Mouse (Mus musculus) layer of hippocampus, postnatal 36 days (tissue): ENCODE results near the gene Sct. TPM values are rescaled to one million over a fixed set of nuclear protein-coding genes. Genes with fewer than 3 reads are reported as not detected.

Source experiments
- DNase-seq, 2 experiments: peaks; one replicate each; pipeline ENCODE4 v3.0.0; 2022
- total RNA-seq, 2 experiments: library from RNA; stranded (reverse); gene quantifications; 2 replicates each; pipeline ENCODE4 v1.2.3; 2021

Gene Sct
- total RNA-seq: not detected

- DNase-seq: no peak
These were observed at the start of gene Sct for GRCm38 (mm10) chr7:141278766-141279590. Sct (minus strand) TSS chr7:141279133.

GRCm38 (mm10) chr7:141328373-141328990 lies 49.5 kb upstream of the Sct start:
- DNase-seq: no peak

GRCm38 (mm10) chr7:141327469-141328372 lies 48.8 kb upstream of the Sct start, which contains the start of the genes Deaf1 and Tmem80:
Deaf1 (minus strand) TSS chr7:141327690.
Tmem80 (plus strand) TSS chr7:141327739.
- DNase-seq: peak; percentile 99

- DNase-seq: peak in 1 of 2 experiments; percentile 16
These were observed 47.9 kb upstream of the Sct start for GRCm38 (mm10) chr7:141326546-141327446.

- DNase-seq: no peak
These were observed 45.8 kb upstream of the Sct start for GRCm38 (mm10) chr7:141324686-141325085.

GRCm38 (mm10) chr7:141319446-141319845 lies 40.5 kb upstream of the Sct start:
- no peak for DNase-seq

- DNase-seq: no peak
These were observed 38.7 kb upstream of the Sct start for GRCm38 (mm10) chr7:141317619-141318132.

- DNase-seq: no peak
These were observed 37.0 kb upstream of the Sct start for GRCm38 (mm10) chr7:141315974-141316373.

- DNase-seq: no peak
These were observed 36.1 kb upstream of the Sct start for GRCm38 (mm10) chr7:141315076-141315475.

- DNase-seq: no peak
These were observed 35.5 kb upstream of the Sct start for GRCm38 (mm10) chr7:141314416-141314815.

GRCm38 (mm10) chr7:141304537-141304936 lies 25.6 kb upstream of the Sct start:
- no peak for DNase-seq

- no peak for DNase-seq
These were observed 23.9 kb upstream of the Sct start for GRCm38 (mm10) chr7:141302702-141303268.

- no peak for DNase-seq
These were observed 22.5 kb upstream of the Sct start for GRCm38 (mm10) chr7:141301386-141301785.

- DNase-seq: no peak
These were observed 20.2 kb upstream of the Sct start for GRCm38 (mm10) chr7:141299175-141299574.

GRCm38 (mm10) chr7:141297926-141298650 lies 19.2 kb upstream of the Sct start:
- no peak for DNase-seq

GRCm38 (mm10) chr7:141294479-141294878 lies 15.5 kb upstream of the Sct start:
- no peak for DNase-seq

GRCm38 (mm10) chr7:141293852-141294471 lies 15.0 kb upstream of the Sct start:
- no peak for DNase-seq

GRCm38 (mm10) chr7:141292583-141293388 lies 13.9 kb upstream of the Sct start:
- no peak for DNase-seq
